In genomic region chr2:76903351-76903750, GRCm38 (mm10) we compare ENCODE assay signal across 32 mouse cellular contexts.
"Had no signal": no experiment of that assay in that cellular context is flagged by ENCODE, and none has a peak within 500 bp of the region (broad histone marks: within the 10 kb centered on the region; RNA-seq: fewer than 3 reads in every experiment).

No protein-coding gene starts in this region.

- ATAC-seq: liver, embryonic 12.5 days; liver, postnatal 0 days; lung, postnatal 0 days; midbrain, embryonic 13.5 days; midbrain, embryonic 15.5 days; midbrain, embryonic 16.5 days had no signal

- H3K9me3 ChIP-seq: limb, embryonic 10.5 days; limb, embryonic 12.5 days; limb, embryonic 13.5 days; limb, embryonic 15.5 days; liver, embryonic 15.5 days; lung, embryonic 15.5 days; midbrain, embryonic 10.5 days; midbrain, embryonic 12.5 days; midbrain, embryonic 15.5 days; neural tube, embryonic 12.5 days; neural tube, embryonic 13.5 days had no signal

- H3K4me2 ChIP-seq: limb, embryonic 12.5 days; limb, embryonic 13.5 days; limb, embryonic 15.5 days; liver, embryonic 11.5 days; liver, embryonic 12.5 days; liver, embryonic 13.5 days; liver, embryonic 15.5 days; lung, embryonic 14.5 days; lung, embryonic 15.5 days; midbrain, embryonic 11.5 days; midbrain, embryonic 12.5 days; midbrain, embryonic 13.5 days; midbrain, embryonic 15.5 days; neural tube, embryonic 12.5 days; neural tube, embryonic 13.5 days had no signal

- DNase-seq: left cerebral cortex, postnatal 4 days; liver; liver, embryonic 13.5 days; liver, postnatal 0 days; lung, adult 18-20 months; lung, adult 2 months; lung, embryonic 14.5 days; lung, postnatal 10 days; lung, postnatal 14 days; lung, postnatal 36 days; lung, postnatal 4 days; midbrain, embryonic 14.5 days had no signal

- H3K27ac ChIP-seq: limb, embryonic 10.5 days; limb, embryonic 12.5 days; limb, embryonic 13.5 days; limb, embryonic 15.5 days; liver, embryonic 12.5 days; liver, embryonic 13.5 days; liver, embryonic 14.5 days; liver, embryonic 15.5 days; lung, embryonic 15.5 days; macrophage; midbrain, embryonic 10.5 days; midbrain, embryonic 12.5 days; midbrain, embryonic 13.5 days; midbrain, embryonic 15.5 days; neural tube, embryonic 12.5 days; neural tube, embryonic 13.5 days had no signal

- H3K27me3 ChIP-seq: limb, embryonic 12.5 days; limb, embryonic 13.5 days; limb, embryonic 15.5 days; liver, embryonic 12.5 days; liver, embryonic 13.5 days; liver, embryonic 15.5 days; lung, embryonic 15.5 days; megakaryocyte, embryonic 14.5 days; midbrain, embryonic 12.5 days; midbrain, embryonic 13.5 days; midbrain, embryonic 15.5 days; neural tube, embryonic 12.5 days; neural tube, embryonic 13.5 days had no signal

- H3K4me3 ChIP-seq: limb, embryonic 10.5 days; limb, embryonic 12.5 days; limb, embryonic 13.5 days; limb, embryonic 15.5 days; liver, embryonic 12.5 days; liver, embryonic 13.5 days; liver, embryonic 15.5 days; lung, embryonic 15.5 days; megakaryocyte, embryonic 14.5 days; midbrain, embryonic 10.5 days; midbrain, embryonic 12.5 days; midbrain, embryonic 13.5 days; midbrain, embryonic 15.5 days; neural tube, embryonic 12.5 days; neural tube, embryonic 13.5 days had no signal

- H3K36me3 ChIP-seq: limb, embryonic 10.5 days; limb, embryonic 12.5 days; limb, embryonic 13.5 days; limb, embryonic 15.5 days; liver, embryonic 12.5 days; liver, embryonic 13.5 days; liver, embryonic 15.5 days; lung, embryonic 15.5 days; midbrain, embryonic 10.5 days; midbrain, embryonic 12.5 days; midbrain, embryonic 13.5 days; midbrain, embryonic 15.5 days; neural tube, embryonic 12.5 days; neural tube, embryonic 13.5 days had no signal

- H3K4me1 ChIP-seq: limb, embryonic 10.5 days; limb, embryonic 12.5 days; limb, embryonic 13.5 days; limb, embryonic 15.5 days; liver, embryonic 12.5 days; liver, embryonic 13.5 days; liver, embryonic 15.5 days; lung, embryonic 15.5 days; megakaryocyte, embryonic 14.5 days; midbrain, embryonic 10.5 days; midbrain, embryonic 12.5 days; midbrain, embryonic 13.5 days; midbrain, embryonic 15.5 days; neural tube, embryonic 12.5 days; neural tube, embryonic 13.5 days had no signal
